Comparison of ENCODE assay signal across 21 mouse cellular contexts in genomic region chr6:82039968-82040367, GRCm38 (mm10). TPM values are rescaled to one million over a fixed set of nuclear protein-coding genes. Genes with fewer than 3 reads are reported as not detected.
A peak's percentile ranks its signal among the peaks of the same experiment; 100 is the strongest.
DNase-seq lines count a peak whose midpoint lies in the region; ATAC-seq and TF ChIP-seq lines count a peak whose summit lies in the region.
"Had no signal": no experiment of that assay in that cellular context is flagged by ENCODE, and none has a peak within 500 bp of the region (broad histone marks: within the 10 kb centered on the region; RNA-seq: fewer than 3 reads in every experiment).

No protein-coding gene starts in this region.

- no peak overlapping the region for H3K4me2 ChIP-seq in lung, postnatal 0 days (replicated peaks; ENCODE audit: low read depth, low read length)
- no peak overlapping the region for H3K4me2 ChIP-seq in midbrain, embryonic 15.5 days
- H3K4me2 ChIP-seq: forebrain, embryonic 12.5 days; heart, embryonic 11.5 days; heart, embryonic 15.5 days; hindbrain, embryonic 14.5 days had no signal

- H3K27ac ChIP-seq in liver, adult 2 months (replicated peaks; ENCODE audit: insufficient read depth, low read depth, low read length): peak overlapping the region; percentile 86
- 0 out of 2 replicates have a peak overlapping the region, but pooled peaks have one; percentile 17 for H3K27ac ChIP-seq in lung, postnatal 0 days (ENCODE audit: low read length)
- H3K27ac ChIP-seq in midbrain, embryonic 15.5 days: no peak overlapping the region
- H3K27ac ChIP-seq: forebrain, embryonic 12.5 days; heart, adult 2 months; heart, embryonic 15.5 days; hindbrain, embryonic 10.5 days; hindbrain, embryonic 14.5 days had no signal

- TF ChIP-seq EP300 in lung, postnatal 0 days (IDR thresholded peaks at IDR 0.05): peak; percentile 75

- H3K79me2 ChIP-seq in liver, adult 2 months (ENCODE audit: control insufficient read depth, insufficient read depth, low read length): peaks cover 16% of the 10 kb centered on the region; the same call in 1 of the 2 replicates

- TF ChIP-seq POLR2A in liver, adult 2 months (IDR thresholded peaks at IDR 0.05; ENCODE audit: extremely low read depth, insufficient read depth, low read length): no peak

- no peak for TF ChIP-seq CTCF in liver, adult 2 months (IDR thresholded peaks at IDR 0.05; ENCODE audit: low read depth, low read length)
- TF ChIP-seq CTCF in lung, postnatal 0 days (IDR thresholded peaks at IDR 0.05): 0 out of 2 replicates have a peak, but pooled peaks have one; percentile 2

- H3K4me3 ChIP-seq in liver, adult 2 months (ENCODE audit: insufficient read depth, low read depth, low read length): no peak overlapping the region
- no peak overlapping the region for H3K4me3 ChIP-seq in lung, postnatal 0 days (ENCODE audit: low read depth, low read length)
- H3K4me3 ChIP-seq in midbrain, embryonic 15.5 days: no peak overlapping the region
- H3K4me3 ChIP-seq: embryonic facial prominence, embryonic 12.5 days; forebrain, embryonic 12.5 days; heart, adult 2 months; hindbrain, embryonic 10.5 days had no signal

- no peak for DNase-seq in liver, adult 2 months (ENCODE audit: extremely low read depth, low read depth, low spot score)
- DNase-seq in liver (no peak), R1 (ENCODE audit: low read depth, low spot score) (peak; percentile 13)
- DNase-seq in lung, postnatal 0 days (ENCODE audit: low spot score): peak; percentile 89
- DNase-seq in lung, postnatal 4 days: peak; percentile 56 to 79
- no peak for DNase-seq in gastrocnemius, postnatal 25 days
- DNase-seq: adrenal gland, adult 8-10 months; adrenal gland, postnatal 36 days; cerebellum, adult 2 months; gastrocnemius, postnatal 10 days; heart, adult 2 months; heart, postnatal 14 days had no signal

- no peaks in the 10 kb centered on the region; the same call in 1 of the 2 replicates for H3K36me3 ChIP-seq in liver, adult 2 months (ENCODE audit: control insufficient read depth, insufficient read depth, low read length)
- no peaks in the 10 kb centered on the region for H3K36me3 ChIP-seq in lung, postnatal 0 days (ENCODE audit: insufficient read depth, low read length)
- no peaks in the 10 kb centered on the region for H3K36me3 ChIP-seq in midbrain, embryonic 15.5 days (replicated peaks)
- H3K36me3 ChIP-seq: embryonic facial prominence, embryonic 12.5 days; forebrain, embryonic 12.5 days; heart, embryonic 15.5 days; hindbrain, embryonic 10.5 days had no signal

- no peaks in the 10 kb centered on the region for H3K27me3 ChIP-seq in liver, adult 2 months (ENCODE audit: control insufficient read depth, insufficient read depth, low read length)
- H3K27me3 ChIP-seq in lung, postnatal 0 days (replicated peaks; ENCODE audit: insufficient read depth, low read length): no peaks in the 10 kb centered on the region
- H3K27me3 ChIP-seq in midbrain, embryonic 15.5 days (replicated peaks): peaks cover 60% of the 10 kb centered on the region
- H3K27me3 ChIP-seq: CH12.LX had no signal

- no peaks in the 10 kb centered on the region for H3K9me3 ChIP-seq in lung, postnatal 0 days (ENCODE audit: low read length)
- H3K9me3 ChIP-seq in midbrain, embryonic 15.5 days: no peaks in the 10 kb centered on the region
- H3K9me3 ChIP-seq: embryonic facial prominence, embryonic 12.5 days; forebrain, embryonic 12.5 days; heart, embryonic 15.5 days; hindbrain, embryonic 10.5 days had no signal

- H3K4me1 ChIP-seq in liver, adult 2 months (ENCODE audit: control insufficient read depth, insufficient read depth, low read length): peaks cover 26% of the 10 kb centered on the region
- peaks cover 12% of the 10 kb centered on the region; the same call in 1 of the 2 replicates for H3K4me1 ChIP-seq in lung, postnatal 0 days (ENCODE audit: insufficient read depth, low read depth, low read length)
- peaks cover 19% of the 10 kb centered on the region for H3K4me1 ChIP-seq in midbrain, embryonic 15.5 days

- H3K9ac ChIP-seq in liver, adult 2 months (ENCODE audit: low read depth, low read length): no peak overlapping the region
- H3K9ac ChIP-seq in lung, postnatal 0 days (replicated peaks; ENCODE audit: low read depth): no peak overlapping the region
- H3K9ac ChIP-seq in midbrain, embryonic 15.5 days: no peak overlapping the region
- H3K9ac ChIP-seq: embryonic facial prominence, embryonic 12.5 days; forebrain, embryonic 12.5 days; heart, embryonic 15.5 days; hindbrain, embryonic 14.5 days had no signal

- peak; percentile 68 for ATAC-seq in lung, postnatal 0 days
- ATAC-seq in midbrain, embryonic 15.5 days (replicated peaks): no peak
- ATAC-seq: forebrain, embryonic 16.5 days had no signal

- WGBS in liver, adult 2 months: 69% methylated on average over 7 of the region's 7 CpGs
- WGBS in lung, postnatal 0 days: 36% methylated on average over 7 of the region's 7 CpGs
- 84% methylated on average over 7 of the region's 7 CpGs for WGBS in midbrain, embryonic 15.5 days

RNA-seq across cellular contexts. Expression of gene Eva1a, which starts 0.9 kb away (rescaled TPM):
- 97.7 and 104 TPM in 2 replicates for total RNA-seq in liver, adult 2 months (2014; rRNA removed)
- polyA plus RNA-seq in liver, adult 2 months (2012; rRNA removed): 75.4 and 87.4 TPM in 2 replicates
- 29.5 and 32.0 TPM in 2 replicates for polyA plus RNA-seq in lung, postnatal 0 days (2015; fragmentation: Nextera tagmentation; extraction: Ambion mirVana)
- 1 to 10 TPM in 1 of 2 experiments, under 1 TPM in 1; 0.69 to 1.3 TPM for total RNA-seq in gastrocnemius, postnatal 25 days (2021)
- 0.63 and 0.77 TPM in 2 replicates for polyA plus RNA-seq in midbrain, embryonic 15.5 days (2015; fragmentation: Nextera tagmentation; extraction: Ambion mirVana)
- total RNA-seq: CH12.LX had no signal

Comparison
In these comparisons a context has a peak if more than half of its experiments do, and no peak if none do; other contexts are left out.
1. DNase-seq: peak in R1 (single experiment), lung, postnatal 0 days (single experiment) and lung, postnatal 4 days (2 of 2); none in liver, adult 2 months (single experiment), liver (single experiment) and gastrocnemius, postnatal 25 days (single experiment).
2. RNA of gene Eva1a, which starts 0.9 kb away (polyA plus RNA-seq): 75.4 to 87.4 TPM in liver, adult 2 months and 29.5 to 32.0 TPM in lung, postnatal 0 days; 0.63 to 0.77 TPM in midbrain, embryonic 15.5 days; every median in the first group is over 10 times any median in the second.